Mouse (Mus musculus) liver, embryonic 14.5 days (tissue): Measurements from ENCODE around the gene Thbs1.

Source experiments
- CTCF ChIP-seq: IDR thresholded peaks from 2 replicates; pipeline ENCODE4 v1.5.1; 2016; ENCODE audit warnings: antibody characterized with exemption, low read depth, control low read depth
- EP300 ChIP-seq: IDR thresholded peaks from 2 replicates; pipeline ENCODE4 v1.6.1; 2016; ENCODE audit warnings: antibody characterized with exemption, low read depth

GRCm38 (mm10) chr2:118128313-118128712 is 16.6 kb downstream of the Thbs1 start:
- TF ChIP-seq CTCF (no peak), EP300 (no peak)
